Mouse (Mus musculus) intestine, postnatal 0 days (tissue): ENCODE measurements around the gene Ttc26. TPM values are rescaled to one million over a fixed set of nuclear protein-coding genes. Genes with fewer than 3 reads are reported as not detected.

Experiments
- ATAC-seq: fragments of 200-750 bp; cut with Nextera tagmentation; 2 replicates; pipeline ENCODE4 v1.8.0; 2017; ENCODE audit warnings: mild to moderate bottlenecking, moderate TSS enrichment, moderate library complexity
- H3K27ac ChIP-seq: fragments of 300-500 bp; sonication (generic); 2 replicates; pipeline ENCODE4 v1.5.1; 2014; ENCODE audit warnings: mild to moderate bottlenecking, low read depth, low read length, moderate library complexity
- H3K27me3 ChIP-seq: fragments of 300-500 bp; sonication (generic); replicated peaks from 2 replicates; pipeline ENCODE4 v1.6.1; 2014; ENCODE audit warnings: low read length, mixed read lengths; ENCODE audit not compliant: control insufficient read depth, insufficient read depth
- H3K36me3 ChIP-seq: fragments of 300-500 bp; sonication (generic); 2 replicates; pipeline ENCODE4 v1.6.1; 2014; ENCODE audit warnings: mild to moderate bottlenecking, moderate library complexity; ENCODE audit not compliant: control insufficient read depth, insufficient read depth
- H3K4me1 ChIP-seq: fragments of 300-500 bp; sonication (generic); replicated peaks from 2 replicates; pipeline ENCODE4 v1.6.1; 2014; ENCODE audit warnings: antibody characterized with exemption, low read length, mixed read lengths; ENCODE audit not compliant: control insufficient read depth, insufficient read depth
- H3K4me2 ChIP-seq: fragments of 300-500 bp; sonication (generic); replicated peaks from 2 replicates; pipeline ENCODE4 v1.6.1; 2014; ENCODE audit warnings: low read depth, mild to moderate bottlenecking, moderate library complexity
- H3K4me3 ChIP-seq: fragments of 300-500 bp; sonication (generic); 2 replicates; pipeline ENCODE4 v1.5.1; 2014; ENCODE audit warnings: low read depth, low read length
- H3K9ac ChIP-seq: fragments of 300-500 bp; sonication (generic); 2 replicates; pipeline ENCODE4 v1.6.1; 2014; ENCODE audit warnings: mild to moderate bottlenecking, low read depth, low read length
- H3K9me3 ChIP-seq: fragments of 300-500 bp; sonication (generic); 2 replicates; pipeline ENCODE4 v1.6.1; 2016; ENCODE audit warnings: mixed run types; ENCODE audit not compliant: control insufficient read depth
- CTCF ChIP-seq: sonication (generic); IDR thresholded peaks from 2 replicates; pipeline ENCODE4 v1.5.1; 2016; ENCODE audit warnings: low read depth, mild to moderate bottlenecking, control low read depth, antibody characterized with exemption, moderate library complexity
- WGBS: fragments of 180-500 bp; shearing (Covaris S2); extraction: QIAGEN DNeasy Blood & Tissue Kit; methylation state at CpG from one replicate; pipeline ENCODE4 v1.1.7; 2014; 5-methylcytosine and 5-hydroxymethylcytosine counted together
- polyA plus RNA-seq: library from polyadenylated mRNA; unstranded; fragments of >200 nt; fragmentation: Nextera tagmentation; extraction: Ambion mirVana; gene quantifications from 2 replicates; pipeline ENCODE4 v1.2.1, GENCODE M21; 2015

Ttc26 gene
- polyA plus RNA-seq, 1 experiment from 2014 or later: 0.85 TPM

DNA sequence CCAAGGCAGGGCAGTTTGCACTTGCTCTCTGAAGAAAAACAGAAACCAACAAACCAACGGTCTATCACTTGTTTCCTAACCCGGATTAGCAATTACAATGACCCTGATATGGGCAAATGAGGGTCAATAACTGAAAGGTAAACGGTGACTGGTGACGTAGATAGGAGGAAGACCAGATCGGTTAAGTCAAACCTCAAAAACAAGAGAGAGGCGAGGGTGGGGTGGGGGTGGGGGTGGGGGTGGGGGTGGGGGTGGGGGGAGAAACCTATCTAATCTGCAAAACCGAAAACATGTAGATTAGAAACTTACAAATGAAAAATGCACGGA lies 38.6 kb upstream of the Ttc26 start:
- Histone ChIP-seq H3K4me2 (peak overlapping the region; percentile 59), H3K4me1 (peaks cover 7% of the 10 kb centered on the region; the same call in 1 of the 2 replicates), H3K4me3 (peak overlapping the region; percentile 22), H3K27me3 (no peaks in the 10 kb centered on the region), H3K27ac (peak overlapping the region; percentile 66), H3K36me3 (peaks cover 21% of the 10 kb centered on the region), H3K9me3 (no peaks in the 10 kb centered on the region), H3K9ac (no peak overlapping the region)
- ATAC-seq: 0 out of 2 replicates have a peak, but pooled peaks have one; percentile 2
- 42% methylated on average over 8 of the region's 8 CpGs for WGBS
- TF ChIP-seq CTCF: no peak

GRCm38 (mm10) chr6:38343581-38343980 lies 37.7 kb upstream of the Ttc26 start:
- H3K36me3 ChIP-seq: peaks cover 18% of the 10 kb centered on the region
- peaks cover 7% of the 10 kb centered on the region; the same call in 1 of the 2 replicates for H3K4me1 ChIP-seq
- no peak for TF ChIP-seq CTCF
- no peak for ATAC-seq
- H3K4me3 ChIP-seq: no peak overlapping the region
- no peak overlapping the region for H3K9ac ChIP-seq
- H3K27ac ChIP-seq: 0 out of 2 replicates have a peak overlapping the region, but pooled peaks have one; percentile 66
- H3K9me3 ChIP-seq: no peaks in the 10 kb centered on the region
- WGBS: 52% methylated on average over 3 of the region's 3 CpGs
- no peaks in the 10 kb centered on the region for H3K27me3 ChIP-seq
- no peak overlapping the region for H3K4me2 ChIP-seq

DNA sequence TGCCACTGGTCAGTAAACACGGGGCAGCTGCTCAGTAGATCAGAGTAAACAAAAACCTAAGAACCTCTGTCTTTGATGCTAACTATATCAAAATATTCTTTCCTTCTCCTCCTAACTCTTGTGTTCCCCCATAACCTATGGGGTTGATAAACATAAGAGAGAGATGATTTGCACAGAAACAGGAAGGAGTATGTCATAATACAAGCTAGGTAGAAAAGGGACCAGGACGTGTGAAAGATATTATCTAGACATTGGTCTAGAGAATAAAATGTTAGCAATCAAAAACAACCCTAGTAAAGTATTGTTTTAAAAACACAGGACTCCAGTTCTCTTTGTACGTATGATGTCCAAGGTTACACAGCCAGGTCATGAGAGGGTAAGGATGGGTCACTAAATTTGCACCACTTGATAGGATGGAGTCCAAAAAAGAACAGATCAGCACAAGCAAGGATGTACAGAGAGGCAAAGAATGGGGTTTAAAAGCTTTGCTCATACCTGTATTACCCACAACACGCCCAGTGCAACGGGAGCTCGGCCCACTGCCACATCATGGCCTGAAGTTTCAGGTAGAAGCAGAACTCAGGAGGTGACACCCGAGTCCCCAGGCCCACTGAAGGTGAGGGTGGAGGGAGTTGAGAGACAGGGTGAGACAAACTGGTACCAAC lies 37.1 kb upstream of the Ttc26 start:
- Histone ChIP-seq H3K27me3 (no peaks in the 10 kb centered on the region), H3K36me3 (peaks cover 12% of the 10 kb centered on the region), H3K9ac (no peak overlapping the region), H3K4me2 (no peak overlapping the region), H3K27ac (no peak overlapping the region), H3K4me3 (no peak overlapping the region), H3K9me3 (no peaks in the 10 kb centered on the region), H3K4me1 (peaks cover 7% of the 10 kb centered on the region; the same call in 1 of the 2 replicates)
- no peak for ATAC-seq
- TF ChIP-seq CTCF: no peak
- WGBS: 69% methylated on average over 7 of the region's 7 CpGs

DNA sequence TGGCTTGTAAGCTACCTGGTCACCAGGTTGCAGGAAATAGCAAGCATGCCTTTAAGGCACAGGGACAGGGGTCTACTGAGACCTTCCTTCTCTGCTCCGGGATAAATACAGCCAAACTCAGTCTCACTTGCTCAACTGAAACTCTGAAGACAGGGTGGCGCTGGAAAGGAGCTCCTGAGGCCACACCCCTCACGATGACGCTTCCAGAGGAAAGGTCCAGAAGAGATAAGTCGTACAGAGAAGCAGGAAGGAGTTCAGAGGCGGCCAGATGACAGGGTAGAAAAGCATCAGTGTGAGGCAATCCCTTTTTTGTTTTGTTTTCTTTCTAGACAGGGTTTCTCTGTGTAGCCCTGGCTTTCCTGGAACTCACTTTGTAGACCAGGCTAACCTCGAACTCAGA lies 35.5 kb upstream of the Ttc26 start:
- Histone ChIP-seq H3K4me1 (peaks cover 7% of the 10 kb centered on the region; the same call in 1 of the 2 replicates), H3K36me3 (no peaks in the 10 kb centered on the region), H3K4me3 (no peak overlapping the region), H3K9me3 (no peaks in the 10 kb centered on the region), H3K4me2 (peak overlapping the region; percentile 45), H3K9ac (no peak overlapping the region), H3K27ac (peak overlapping the region; percentile 35; the same call in 1 of the 2 replicates), H3K27me3 (no peaks in the 10 kb centered on the region)
- peak; percentile 79 for ATAC-seq
- 24% methylated on average over 7 of the region's 7 CpGs for WGBS
- no peak for TF ChIP-seq CTCF

GRCm38 (mm10) chr6:38347875-38348274 lies 33.4 kb upstream of the Ttc26 start:
- TF ChIP-seq CTCF: no peak
- Histone ChIP-seq H3K9ac (no peak overlapping the region), H3K4me3 (no peak overlapping the region), H3K9me3 (no peaks in the 10 kb centered on the region), H3K27ac (no peak overlapping the region), H3K4me1 (peaks cover 5% of the 10 kb centered on the region; the same call in 1 of the 2 replicates), H3K4me2 (no peak overlapping the region), H3K27me3 (no peaks in the 10 kb centered on the region; the same call in 1 of the 2 replicates), H3K36me3 (no peaks in the 10 kb centered on the region)
- 59% methylated on average over 5 of the region's 5 CpGs for WGBS
- ATAC-seq: no peak

- Histone ChIP-seq H3K36me3 (no peaks in the 10 kb centered on the region), H3K9ac (no peak overlapping the region), H3K27ac (no peak overlapping the region), H3K4me1 (peaks cover 3% of the 10 kb centered on the region; the same call in 1 of the 2 replicates), H3K4me3 (no peak overlapping the region), H3K4me2 (no peak overlapping the region), H3K9me3 (no peaks in the 10 kb centered on the region), H3K27me3 (no peaks in the 10 kb centered on the region; the same call in 1 of the 2 replicates)
- no peak for ATAC-seq
- 77% methylated on average over 6 of the region's 6 CpGs for WGBS
- no peak for TF ChIP-seq CTCF
Observed at GRCm38 (mm10) chr6:38348811-38349453, 32.3 kb upstream of the Ttc26 start.
